Mouse (Mus musculus) adrenal gland, postnatal 10 days (tissue): ENCODE measurements around the gene Vgll2. TPM values are rescaled to one million over a fixed set of nuclear protein-coding genes. Genes with fewer than 3 reads are reported as not detected.
A peak's percentile ranks its signal among the peaks of the same experiment; 100 is the strongest.

Experiments used
- DNase-seq: peaks from one replicate; pipeline ENCODE4 v3.0.0; 2021; ENCODE audit warnings: mixed read lengths
- long read RNA-seq, 2 experiments: library from polyadenylated mRNA; stranded (forward); transcript quantifications; one replicate each; pipeline ENCODE4 v2.0.0; 2021
- total RNA-seq, 2 experiments: library from RNA; stranded (reverse); gene quantifications; 2 replicates each; pipeline ENCODE4 v1.2.3; 2021

Vgll2 gene
- total RNA-seq: 1 to 10 TPM; 2.5 to 9.6 TPM
- long read RNA-seq, experiment 1, partial matches to known transcripts: 3 of 6 reads
- long read RNA-seq, experiment 1, other reads (novel, unspliced or antisense): 0 of 6 reads
- long read RNA-seq, experiment 2: 0 reads

- DNase-seq: peak; percentile 55
Observed at GRCm38 (mm10) chr10:52022413-52023212, at the start of gene Vgll2. Gene Vgll2 (plus strand): TSS chr10:52022502.

- peak; percentile 6 for DNase-seq
Observed at GRCm38 (mm10) chr10:51975137-51975536, 47.2 kb upstream of the Vgll2 start.

DNA sequence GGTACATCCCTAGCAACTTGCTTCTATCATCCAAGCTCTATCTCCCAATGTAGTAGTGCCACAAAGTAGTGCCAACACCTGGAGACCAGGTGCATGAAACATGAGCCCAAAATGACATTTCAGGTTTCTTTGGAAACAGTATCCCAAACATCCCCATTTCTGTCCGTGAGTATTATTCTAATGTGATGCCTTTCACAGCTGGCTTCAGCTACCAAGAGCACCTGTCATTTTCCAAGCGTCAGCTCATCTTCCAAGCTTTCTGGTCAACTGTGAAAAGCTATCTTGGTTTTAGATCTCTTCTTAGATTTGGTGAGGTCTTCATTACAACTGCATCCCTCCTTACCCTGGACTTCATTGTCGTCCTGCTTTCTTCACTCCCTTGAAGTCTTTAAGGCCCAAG is 46.7 kb upstream of the Vgll2 start:
- no peak for DNase-seq

GRCm38 (mm10) chr10:51981651-51982050 is 40.7 kb upstream of the Vgll2 start:
- DNase-seq: no peak

GRCm38 (mm10) chr10:51982395-51982794 is 39.9 kb upstream of the Vgll2 start:
- no peak for DNase-seq

DNA sequence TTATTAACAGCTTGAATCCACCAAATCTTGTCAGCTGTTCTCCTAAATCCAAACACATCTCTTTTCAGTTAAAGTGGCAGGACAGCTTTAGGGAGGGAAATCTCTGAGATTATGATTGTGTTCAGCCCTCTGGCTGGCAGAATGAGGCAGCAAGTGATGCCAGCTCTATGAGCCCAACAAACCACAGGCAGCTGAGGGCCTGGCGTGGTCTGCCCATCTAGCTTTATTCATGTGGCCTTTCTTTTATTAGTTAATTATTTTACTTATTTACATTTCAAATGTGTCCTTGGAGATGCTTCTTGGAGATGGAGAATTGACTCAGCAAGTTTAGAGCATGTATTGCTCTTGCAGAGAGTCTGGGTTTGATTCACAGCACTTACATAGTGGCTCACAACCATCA is 3.8 kb upstream of the Vgll2 start:
- no peak for DNase-seq

DNA sequence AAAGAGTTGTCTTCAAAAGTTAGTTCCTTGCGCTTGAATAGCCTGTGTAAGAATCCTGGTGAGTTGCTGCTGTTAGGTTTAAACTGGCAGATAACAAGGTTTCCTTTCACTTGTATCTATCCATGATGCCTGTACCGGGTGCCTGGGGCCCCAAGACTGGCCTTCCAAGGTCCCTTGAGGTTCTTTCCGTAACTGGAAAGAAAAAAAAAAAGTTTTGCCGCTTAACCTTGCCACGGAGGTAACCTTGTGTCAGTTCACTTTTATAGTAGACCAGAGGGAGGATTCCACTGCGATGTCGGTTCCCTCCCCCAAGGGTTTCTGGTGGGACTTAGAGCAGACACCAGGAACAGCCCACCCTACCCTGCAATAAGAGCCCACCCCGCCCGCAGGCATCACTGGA is 1.1 kb upstream of the Vgll2 start:
- DNase-seq: no peak

- DNase-seq: no peak
Observed at GRCm38 (mm10) chr10:52021736-52022394, 437 bp upstream of the Vgll2 start.

DNA sequence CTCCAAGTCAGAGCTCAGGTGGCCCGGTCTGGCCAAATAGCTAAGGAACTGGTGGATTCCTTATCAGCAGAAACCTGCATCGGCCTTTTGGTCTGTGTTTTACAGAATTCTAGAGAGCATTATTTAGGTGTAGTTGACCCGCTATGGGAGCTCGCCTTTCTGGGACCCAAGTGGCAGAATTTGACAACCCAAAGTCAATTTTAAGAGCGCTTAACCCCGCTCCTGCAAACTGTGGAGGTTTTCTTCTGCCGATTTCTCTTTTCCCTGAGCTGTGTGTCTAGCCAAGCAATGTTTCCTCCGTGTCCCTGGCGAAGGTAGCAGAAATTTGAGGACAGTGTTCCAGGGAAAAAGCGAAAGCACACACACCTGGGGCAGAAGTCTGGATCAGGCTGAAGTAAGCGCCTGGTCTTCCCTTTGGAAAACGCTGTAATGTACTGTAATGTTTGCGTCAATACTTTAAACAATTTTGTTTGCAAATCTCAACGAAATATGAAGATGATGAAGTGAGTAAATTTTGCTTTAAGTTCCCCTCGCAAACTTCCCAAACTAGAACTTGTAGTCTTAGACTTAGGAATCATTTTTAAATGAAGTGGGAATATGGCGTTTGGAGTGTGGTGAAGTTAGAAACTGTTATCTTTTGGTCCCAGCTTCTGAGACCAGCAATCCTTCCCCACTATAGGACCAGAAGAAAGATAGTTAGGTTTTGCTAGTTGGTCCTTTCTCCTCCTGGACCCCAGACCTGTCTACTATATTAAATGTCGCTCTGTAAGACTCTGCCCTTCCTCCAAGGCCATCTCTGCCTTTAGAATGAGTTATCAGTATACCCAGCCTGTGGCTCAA is 1.1 kb downstream of the Vgll2 start:
- no peak for DNase-seq

GRCm38 (mm10) chr10:52024053-52024410 is 1.7 kb downstream of the Vgll2 start:
- no peak for DNase-seq

GRCm38 (mm10) chr10:52025291-52025690 is 3.0 kb downstream of the Vgll2 start:
- no peak for DNase-seq

DNA sequence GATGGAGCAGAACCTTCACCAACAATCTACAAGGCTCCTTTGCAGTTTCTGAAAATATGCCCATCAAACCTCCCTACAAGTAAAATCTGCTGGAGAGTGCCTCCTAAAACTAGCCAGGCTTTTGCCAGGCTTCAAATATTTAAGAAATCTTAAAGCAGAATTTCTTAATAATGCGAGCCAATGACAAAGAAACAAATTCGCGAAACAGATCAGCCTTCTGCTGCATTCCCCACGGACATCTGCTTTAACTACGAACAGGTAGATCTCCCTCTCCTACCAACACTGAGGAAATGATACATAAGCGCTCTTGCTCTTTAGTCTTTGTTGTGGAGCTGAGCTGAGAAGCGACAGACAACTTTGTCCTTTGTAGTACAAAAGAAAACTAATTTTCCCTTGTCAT is 3.5 kb downstream of the Vgll2 start:
- no peak for DNase-seq

GRCm38 (mm10) chr10:52027161-52028035 is 5.1 kb downstream of the Vgll2 start:
- peak; percentile 20 for DNase-seq

- no peak for DNase-seq
Observed at GRCm38 (mm10) chr10:52028561-52029370, 6.5 kb downstream of the Vgll2 start.

GRCm38 (mm10) chr10:52029421-52030080 is 7.2 kb downstream of the Vgll2 start:
- DNase-seq: no peak

- no peak for DNase-seq
Observed at GRCm38 (mm10) chr10:52033729-52034128, 11.4 kb downstream of the Vgll2 start.

- DNase-seq: no peak
Observed at GRCm38 (mm10) chr10:52039392-52039791, 17.1 kb downstream of the Vgll2 start.

DNA sequence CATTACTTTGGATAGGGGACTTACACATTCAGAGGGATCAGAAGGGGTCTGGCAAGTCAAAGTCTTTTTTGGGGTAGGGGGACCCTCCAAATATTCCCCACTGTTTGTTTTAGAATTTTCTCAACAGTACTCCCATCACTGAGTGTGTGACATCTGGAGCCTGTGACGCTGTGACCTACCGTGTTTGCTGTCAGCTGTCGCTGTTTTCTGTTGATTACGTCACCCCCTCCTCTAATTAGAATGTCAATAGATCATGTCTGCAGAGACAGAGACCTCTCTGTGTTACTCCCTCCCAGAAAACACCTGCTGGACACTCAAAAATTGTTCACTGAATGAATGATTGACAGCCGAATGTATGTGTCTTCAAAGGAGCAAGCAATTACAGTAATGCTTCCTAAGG is 20.8 kb downstream of the Vgll2 start:
- no peak for DNase-seq

GRCm38 (mm10) chr10:52048287-52048686 is 26.0 kb downstream of the Vgll2 start:
- no peak for DNase-seq

DNA sequence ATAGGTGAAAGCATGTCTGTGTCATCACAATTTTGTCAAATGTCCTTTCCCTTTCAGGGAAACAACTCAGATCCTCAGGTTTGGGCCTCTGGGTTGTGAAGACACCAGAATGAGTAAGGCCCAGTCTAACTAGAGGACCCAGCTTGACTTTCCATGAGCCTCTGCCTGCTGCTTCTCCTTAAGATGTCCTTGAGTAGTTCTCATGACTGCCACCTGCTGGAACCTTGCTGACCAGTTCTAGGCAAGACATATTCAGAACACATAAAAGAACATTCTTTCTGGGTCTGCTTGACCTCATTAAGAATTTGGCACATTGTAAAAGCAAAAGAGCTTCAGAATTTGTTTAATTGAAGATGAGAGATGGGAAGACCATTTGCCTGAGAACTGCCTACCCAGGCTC is 50.2 kb downstream of the Vgll2 start:
- DNase-seq: peak; percentile 76
